In genomic region chr1:24171205-24171866, GRCm38 (mm10) we compare ENCODE assay signal across 9 mouse cellular contexts. TPM values are rescaled to one million over a fixed set of nuclear protein-coding genes. Genes with fewer than 3 reads are reported as not detected.
DNase-seq lines count a peak whose midpoint lies in the region; ATAC-seq and TF ChIP-seq lines count a peak whose summit lies in the region.
"Had no signal": no experiment of that assay in that cellular context is flagged by ENCODE, and none has a peak within 500 bp of the region (broad histone marks: within the 10 kb centered on the region; RNA-seq: fewer than 3 reads in every experiment).

No protein-coding gene starts in this region.

- no peak overlapping the region for H3K27ac ChIP-seq in liver, embryonic 14.5 days
- H3K27ac ChIP-seq in embryonic facial prominence, embryonic 14.5 days (replicated peaks; ENCODE audit: low read depth, low read length) = no peak overlapping the region
- H3K27ac ChIP-seq in hindbrain, postnatal 0 days = no peak overlapping the region
- no peak overlapping the region for H3K27ac ChIP-seq in neural tube, embryonic 13.5 days (replicated peaks)
- H3K27ac ChIP-seq: embryonic facial prominence, embryonic 13.5 days had no signal

- intact Hi-C loops in left cerebral cortex, postnatal 10 days (cut with DNase I) = loop anchor here (5.0 to 10.0 kb wide), 3 partner anchors 257 to 847 kb away; partner anchors contain the start of gene B3gat2

- no peaks in the 10 kb centered on the region for H3K36me3 ChIP-seq in liver, embryonic 14.5 days (replicated peaks; ENCODE audit: control insufficient read depth, insufficient read depth, low read depth)
- H3K36me3 ChIP-seq in embryonic facial prominence, embryonic 14.5 days (ENCODE audit: control insufficient read depth, insufficient read depth, low read length) = no peaks in the 10 kb centered on the region
- H3K36me3 ChIP-seq in hindbrain, postnatal 0 days (ENCODE audit: insufficient read depth, low read length) = no peaks in the 10 kb centered on the region
- H3K36me3 ChIP-seq in neural tube, embryonic 13.5 days = no peaks in the 10 kb centered on the region
- H3K36me3 ChIP-seq: embryonic facial prominence, embryonic 13.5 days had no signal

- H3K4me2 ChIP-seq in liver, embryonic 14.5 days (ENCODE audit: low read depth) = no peak overlapping the region
- no peak overlapping the region for H3K4me2 ChIP-seq in embryonic facial prominence, embryonic 14.5 days (ENCODE audit: low read depth, low read length)
- H3K4me2 ChIP-seq in hindbrain, postnatal 0 days (ENCODE audit: low read depth, low read length) = no peak overlapping the region
- H3K4me2 ChIP-seq in neural tube, embryonic 13.5 days = no peak overlapping the region
- H3K4me2 ChIP-seq: embryonic facial prominence, embryonic 13.5 days had no signal

- H3K27me3 ChIP-seq in liver, embryonic 14.5 days (ENCODE audit: control insufficient read depth, insufficient read depth, low read length) = no peaks in the 10 kb centered on the region
- H3K27me3 ChIP-seq in embryonic facial prominence, embryonic 14.5 days (replicated peaks; ENCODE audit: control insufficient read depth, insufficient read depth, low read length) = no peaks in the 10 kb centered on the region
- no peaks in the 10 kb centered on the region for H3K27me3 ChIP-seq in hindbrain, postnatal 0 days (ENCODE audit: insufficient read depth, low read length)
- no peaks in the 10 kb centered on the region for H3K27me3 ChIP-seq in neural tube, embryonic 13.5 days
- H3K27me3 ChIP-seq: embryonic facial prominence, embryonic 13.5 days had no signal

- peak; percentile 49 for TF ChIP-seq CTCF in liver, embryonic 14.5 days (IDR thresholded peaks at IDR 0.05; ENCODE audit: low read depth)
- TF ChIP-seq CTCF in hindbrain, postnatal 0 days (IDR thresholded peaks at IDR 0.05; ENCODE audit: low read depth) = peak; percentile 88

- no peak for TF ChIP-seq EP300 in liver, embryonic 14.5 days (IDR thresholded peaks at IDR 0.05; ENCODE audit: low read depth)

- H3K9me3 ChIP-seq in liver, embryonic 14.5 days (ENCODE audit: control insufficient read depth, low read length) = no peaks in the 10 kb centered on the region
- H3K9me3 ChIP-seq in embryonic facial prominence, embryonic 14.5 days (ENCODE audit: control insufficient read depth, low read length) = no peaks in the 10 kb centered on the region
- no peaks in the 10 kb centered on the region for H3K9me3 ChIP-seq in hindbrain, postnatal 0 days (ENCODE audit: low read length)
- H3K9me3 ChIP-seq in neural tube, embryonic 13.5 days = no peaks in the 10 kb centered on the region
- H3K9me3 ChIP-seq: embryonic facial prominence, embryonic 13.5 days had no signal

- no peak for DNase-seq in liver, embryonic 14.5 days (ENCODE audit: low read depth in 3 of 3, low spot score in 3 of 3)
- no peak for DNase-seq in liver
- peak; percentile 12 to 52 for DNase-seq in adrenal gland, postnatal 36 days
- peak; percentile 67 for DNase-seq in embryonic facial prominence, embryonic 14.5 days (ENCODE audit: low spot score)
- peak; percentile 88 for DNase-seq in hindbrain, postnatal 0 days (ENCODE audit: low spot score)
- peak; percentile 37 to 52 for DNase-seq in left cerebral cortex, postnatal 10 days (ENCODE audit: extremely low spot score in 1 of 2, low spot score in 2 of 2)

- 3% methylated on average over 4 of the region's 4 CpGs for WGBS in liver, embryonic 14.5 days (ENCODE audit: insufficient replicate concordance)
- 2% methylated on average over 4 of the region's 4 CpGs for WGBS in embryonic facial prominence, embryonic 14.5 days
- WGBS in hindbrain, postnatal 0 days = 4% methylated on average over 4 of the region's 4 CpGs
- WGBS in neural tube, embryonic 13.5 days = 4% methylated on average over 4 of the region's 4 CpGs

- H3K4me3 ChIP-seq in liver, embryonic 14.5 days (ENCODE audit: insufficient read depth in 1 of 2, low read depth in 2 of 2, low read length in 2 of 2) = no peak overlapping the region
- H3K4me3 ChIP-seq in embryonic facial prominence, embryonic 14.5 days (ENCODE audit: low read depth, low read length) = no peak overlapping the region
- no peak overlapping the region for H3K4me3 ChIP-seq in hindbrain, postnatal 0 days (ENCODE audit: low read length)
- no peak overlapping the region for H3K4me3 ChIP-seq in neural tube, embryonic 13.5 days
- H3K4me3 ChIP-seq: embryonic facial prominence, embryonic 13.5 days had no signal

- H3K4me1 ChIP-seq in liver, embryonic 14.5 days (replicated peaks; ENCODE audit: control insufficient read depth in 2 of 2, insufficient read depth in 2 of 2, low read length in 1 of 2) = no peaks in the 10 kb centered on the region
- H3K4me1 ChIP-seq in embryonic facial prominence, embryonic 14.5 days (ENCODE audit: control insufficient read depth, insufficient read depth, low read length) = no peaks in the 10 kb centered on the region
- H3K4me1 ChIP-seq in hindbrain, postnatal 0 days (ENCODE audit: insufficient read depth, low read length) = no peaks in the 10 kb centered on the region
- H3K4me1 ChIP-seq in neural tube, embryonic 13.5 days (replicated peaks) = peaks cover 8% of the 10 kb centered on the region; the same call in 1 of the 2 replicates
- H3K4me1 ChIP-seq: embryonic facial prominence, embryonic 13.5 days had no signal

- no peak overlapping the region for H3K9ac ChIP-seq in liver, embryonic 14.5 days (replicated peaks)
- H3K9ac ChIP-seq in embryonic facial prominence, embryonic 14.5 days (ENCODE audit: low read depth, low read length) = no peak overlapping the region
- no peak overlapping the region for H3K9ac ChIP-seq in hindbrain, postnatal 0 days (replicated peaks; ENCODE audit: low read length)
- no peak overlapping the region for H3K9ac ChIP-seq in neural tube, embryonic 13.5 days
- H3K9ac ChIP-seq: embryonic facial prominence, embryonic 13.5 days had no signal

- ATAC-seq in liver, embryonic 14.5 days (ENCODE audit: insufficient read depth) = no peak
- ATAC-seq in embryonic facial prominence, embryonic 14.5 days (ENCODE audit: low read depth) = no peak
- ATAC-seq in hindbrain, postnatal 0 days = peak; percentile 72
- ATAC-seq in neural tube, embryonic 13.5 days (ENCODE audit: low read depth) = peak; percentile 59; the same call in 1 of the 2 replicates
- no peak for ATAC-seq in megakaryocyte, adult 5-6 weeks (ENCODE audit: poor library complexity, severe bottlenecking)

RNA-seq across cellular contexts. Expression of gene Col9a1, which starts 6.1 kb away (rescaled TPM):
- polyA plus RNA-seq in liver, embryonic 14.5 days (2012; rRNA removed) = 0.03 and 0.13 TPM in 2 replicates
- polyA plus RNA-seq in liver, embryonic 14.5 days (2014; fragmentation: Nextera tagmentation; extraction: Ambion mirVana) = 0.04 TPM in 1 of 2 replicates, not detected in the other
- not detected for total RNA-seq in adrenal gland, postnatal 36 days (2021)
- 81.9 and 118 TPM in 2 replicates for polyA plus RNA-seq in embryonic facial prominence, embryonic 14.5 days (2014; fragmentation: Nextera tagmentation; extraction: Ambion mirVana)
- 2.4 and 3.7 TPM in 2 replicates for total RNA-seq in hindbrain, postnatal 0 days (2014; rRNA removed)
- polyA plus RNA-seq in hindbrain, postnatal 0 days (2015; fragmentation: Nextera tagmentation; extraction: Ambion mirVana) = 3.0 TPM in 2 replicates
- total RNA-seq in left cerebral cortex, postnatal 10 days (2021) = 1 to 10 TPM; 2.0 to 2.9 TPM
- polyA plus RNA-seq in neural tube, embryonic 13.5 days (2015; fragmentation: Nextera tagmentation; extraction: Ambion mirVana) = 11.9 and 21.7 TPM in 2 replicates
- not detected in 2 replicates for total RNA-seq in megakaryocyte, adult 5-6 weeks (2015)
- not detected in 2 replicates for total RNA-seq in megakaryocyte, adult 5-6 weeks (2017)

Comparison
In these comparisons a context has a peak if more than half of its experiments do, and no peak if none do; other contexts are left out.
1. ATAC-seq: peak in hindbrain, postnatal 0 days (single experiment) and neural tube, embryonic 13.5 days (single experiment); none in liver, embryonic 14.5 days (single experiment), embryonic facial prominence, embryonic 14.5 days (single experiment) and megakaryocyte, adult 5-6 weeks (single experiment).
2. DNase-seq: peak in adrenal gland, postnatal 36 days (2 of 2), embryonic facial prominence, embryonic 14.5 days (single experiment), hindbrain, postnatal 0 days (single experiment) and left cerebral cortex, postnatal 10 days (2 of 2); none in liver, embryonic 14.5 days (0 of 3) and liver (single experiment).